Mouse (Mus musculus) G1E (cell line): Measurements from ENCODE around the gene Trmt112. TPM values are rescaled to one million over a fixed set of nuclear protein-coding genes. Genes with fewer than 3 reads are reported as not detected.
"Not testable (repeated sequence)": the region's sequence is repeated elsewhere in the genome, so short reads cannot be mapped to it uniquely, and the experiment has no call there.

Experiments
- ATAC-seq: 2 replicates; pipeline ENCODE4 v1.8.0; 2016; ENCODE audit warnings: mild to moderate bottlenecking; ENCODE audit not compliant: insufficient number of reproducible peaks, poor library complexity, low FRiP score, severe bottlenecking; ENCODE audit errors: extremely low read depth
- DNase-seq: peaks from one replicate; pipeline ENCODE4 v3.0.0; 2012; ENCODE audit warnings: low spot score
- H3K27me3 ChIP-seq: 2 replicates; pipeline ENCODE4 v1.6.1; 2012; ENCODE audit warnings: mild to moderate bottlenecking, low read length, inconsistent platforms; ENCODE audit not compliant: insufficient read depth
- H3K36me3 ChIP-seq: replicated peaks from 2 replicates; pipeline ENCODE3; 2012; ENCODE audit warnings: mild to moderate bottlenecking, inconsistent platforms
- H3K4me1 ChIP-seq: 2 replicates; pipeline ENCODE4 v1.6.1; 2012; ENCODE audit warnings: low read depth, low read length, inconsistent platforms, mixed read lengths; ENCODE audit not compliant: insufficient read depth
- H3K4me3 ChIP-seq: 2 replicates; pipeline ENCODE4 v1.5.1; 2012; ENCODE audit warnings: low read depth, mild to moderate bottlenecking, inconsistent platforms, low read length, moderate library complexity, mixed read lengths
- H3K9me3 ChIP-seq: replicated peaks from 2 replicates; pipeline ENCODE4 v1.6.1; 2012; ENCODE audit warnings: inconsistent platforms
- CTCF ChIP-seq: IDR thresholded peaks from 2 replicates; pipeline ENCODE4 v1.5.1; 2012; ENCODE audit warnings: low read depth, low read length, inconsistent platforms, mixed read lengths
- GATA1 ChIP-seq: IDR thresholded peaks from 2 replicates; pipeline ENCODE4 v1.6.1; 2012; ENCODE audit warnings: borderline replicate concordance, low read length, inconsistent platforms, mixed read lengths
- GATA2 ChIP-seq: IDR thresholded peaks from 2 replicates; pipeline ENCODE4 v1.6.1; 2012; ENCODE audit warnings: low read depth, low read length, inconsistent platforms, borderline replicate concordance
- POLR2AphosphoS5 ChIP-seq: IDR thresholded peaks from 2 replicates; pipeline ENCODE4 v1.6.1; 2012; ENCODE audit warnings: low read depth, low read length, inconsistent platforms; ENCODE audit not compliant: insufficient replicate concordance
- TAL1 ChIP-seq: conservative IDR thresholded peaks from 2 replicates; pipeline ENCODE4 v1.6.1; 2012; ENCODE audit warnings: low read depth, low read length, inconsistent platforms, mixed read lengths
- polyA plus RNA-seq: library from polyadenylated mRNA; stranded (reverse); fragments of >175 nt; gene quantifications from 2 replicates; pipeline ENCODE4 v1.2.3, GENCODE M21; 2012
- total RNA-seq, 2 experiments: library from RNA; stranded (forward) in 1 of 2; stranded (reverse) in 1 of 2; fragments of 200-1000 nt in 1 of 2; fragments of >200 nt in 1 of 2; fragmentation: Nextera tagmentation in 1 of 2; gene quantifications; 2 replicates each; pipeline ENCODE4 v1.2.3; 2014 to 2017

Gene Trmt112
- total and polyA plus RNA-seq, 3 experiments, result 191 to 286 (median 261) TPM

DNA sequence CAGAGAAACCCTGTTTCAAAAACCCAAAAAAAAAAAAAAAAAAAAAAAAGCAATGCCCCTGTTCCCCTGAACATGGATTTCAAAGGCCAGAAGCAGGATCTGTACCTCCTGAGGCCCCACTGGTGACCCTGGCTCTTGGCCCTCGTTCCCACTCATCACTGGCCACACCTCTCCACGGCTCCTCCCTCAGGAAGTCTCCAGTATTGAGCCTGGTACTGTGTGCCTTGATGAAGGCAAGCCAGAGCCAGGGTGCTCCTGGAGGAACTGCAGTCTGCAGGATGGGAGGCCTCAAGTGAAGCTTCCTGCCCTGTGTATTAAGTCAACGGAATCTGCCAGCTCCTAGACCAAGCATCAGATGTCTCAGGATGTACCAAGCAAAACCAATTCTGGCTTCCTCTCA lies 3.3 kb upstream of the Trmt112 start:
- no peak for ATAC-seq
- Histone ChIP-seq H3K27me3 (no peaks in the 10 kb centered on the region), H3K9me3 (no peaks in the 10 kb centered on the region), H3K4me1 (peaks cover 33% of the 10 kb centered on the region), H3K36me3 (peaks cover 52% of the 10 kb centered on the region), H3K4me3 (no peak overlapping the region)
- TF ChIP-seq GATA2, result no peak
- no peak for TF ChIP-seq POLR2AphosphoS5
- TF ChIP-seq CTCF, result no peak
- TF ChIP-seq GATA1, result no peak
- no peak for TF ChIP-seq TAL1
- no peak for DNase-seq

DNA sequence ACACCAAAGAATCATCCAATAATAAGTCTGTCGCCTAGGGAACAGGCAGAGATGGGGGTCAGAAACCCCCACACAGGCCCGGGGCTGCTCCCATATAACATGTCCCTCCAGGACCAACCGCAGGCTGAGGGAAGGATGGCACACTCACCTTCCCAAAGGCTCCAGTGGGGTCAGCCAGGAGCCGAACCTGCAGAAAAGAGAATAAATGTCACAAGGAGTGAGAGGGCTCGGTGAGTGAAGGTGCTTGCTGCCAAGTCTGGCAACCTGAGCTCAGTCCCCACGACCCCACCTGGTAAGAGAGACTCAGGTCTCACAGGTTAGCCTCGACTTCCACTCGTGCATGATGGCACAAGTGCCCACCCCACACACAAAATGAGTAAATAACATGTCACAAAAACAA lies 2.4 kb upstream of the Trmt112 start:
- Histone ChIP-seq H3K36me3 (peaks cover 61% of the 10 kb centered on the region), H3K4me1 (peaks cover 42% of the 10 kb centered on the region), H3K4me3 (no peak overlapping the region), H3K9me3 (no peaks in the 10 kb centered on the region), H3K27me3 (no peaks in the 10 kb centered on the region)
- ATAC-seq (no peak), DNase-seq (no peak)
- TF ChIP-seq POLR2AphosphoS5, result no peak
- TF ChIP-seq GATA2, result no peak
- TF ChIP-seq CTCF, result no peak
- no peak for TF ChIP-seq GATA1
- no peak for TF ChIP-seq TAL1

DNA sequence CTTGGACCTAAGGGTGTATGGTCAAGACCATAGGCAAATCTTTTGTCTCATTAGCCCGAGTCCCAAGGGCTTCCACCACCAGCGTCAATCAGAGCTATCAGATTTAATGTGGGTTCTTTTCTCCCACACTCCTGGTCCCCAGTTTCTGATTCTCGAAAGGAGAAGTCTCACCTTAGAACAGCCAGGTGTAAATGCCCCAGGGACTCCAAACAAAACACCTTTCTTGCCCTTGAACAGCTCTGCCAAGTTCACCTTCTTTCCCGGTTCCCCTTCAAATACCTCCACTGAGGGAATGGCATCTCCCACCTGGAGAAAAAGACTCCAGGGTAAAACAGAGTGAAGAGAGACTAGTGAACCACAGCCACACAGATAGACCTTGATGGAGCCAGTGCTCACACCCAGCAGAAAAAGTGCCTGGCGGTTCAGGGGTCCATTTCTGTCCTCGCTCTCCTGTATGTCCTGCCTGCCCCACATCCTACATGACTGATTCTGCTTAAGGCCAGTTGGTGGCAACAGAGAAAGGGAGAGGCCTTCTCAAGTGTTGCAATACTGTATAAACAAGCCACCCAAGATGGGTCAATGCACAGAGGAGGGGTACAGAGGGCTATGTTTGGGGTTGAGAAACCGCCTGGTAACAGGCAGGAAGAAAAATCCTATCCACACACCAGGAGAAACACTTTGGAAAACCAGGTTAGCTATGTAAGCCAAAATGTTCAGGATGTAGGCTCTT lies 1.5 kb upstream of the Trmt112 start:
- Histone ChIP-seq H3K4me1 (peaks cover 51% of the 10 kb centered on the region), H3K36me3 (peaks cover 70% of the 10 kb centered on the region), H3K4me3 (peak overlapping the region; percentile 89; the same call in 1 of the 2 replicates), H3K9me3 (no peaks in the 10 kb centered on the region), H3K27me3 (no peaks in the 10 kb centered on the region)
- DNase-seq, result no peak
- ATAC-seq, result no peak
- no peak for TF ChIP-seq CTCF

DNA sequence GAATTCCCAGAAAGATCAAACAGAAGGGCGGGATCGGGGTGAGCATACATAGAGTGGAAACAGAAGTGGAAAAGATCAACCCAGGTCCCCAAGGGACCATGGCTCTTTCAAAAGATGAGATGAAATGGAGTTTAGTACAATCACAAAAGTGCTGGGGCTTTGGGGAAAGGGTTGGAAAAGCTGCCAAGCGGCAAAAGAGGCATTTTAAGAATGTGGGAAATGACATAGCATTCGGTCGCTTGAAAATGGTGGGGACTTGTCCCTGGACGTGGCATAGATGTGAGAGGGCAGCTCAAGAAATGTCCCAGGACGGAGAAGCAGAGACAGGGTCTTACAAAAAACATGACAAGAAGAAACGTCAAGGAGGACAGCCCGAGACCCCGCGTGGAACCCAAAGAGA lies 477 bp upstream of the Trmt112 start:
- Histone ChIP-seq H3K4me1 (peaks cover 60% of the 10 kb centered on the region), H3K9me3 (no peaks in the 10 kb centered on the region), H3K27me3 (no peaks in the 10 kb centered on the region), H3K4me3 (peak overlapping the region; percentile 89), H3K36me3 (peaks cover 78% of the 10 kb centered on the region)
- TF ChIP-seq TAL1 (no peak), CTCF (no peak), GATA2 (no peak), POLR2AphosphoS5 (no peak), GATA1 (no peak)
- no peak for ATAC-seq
- DNase-seq, result no peak

DNA sequence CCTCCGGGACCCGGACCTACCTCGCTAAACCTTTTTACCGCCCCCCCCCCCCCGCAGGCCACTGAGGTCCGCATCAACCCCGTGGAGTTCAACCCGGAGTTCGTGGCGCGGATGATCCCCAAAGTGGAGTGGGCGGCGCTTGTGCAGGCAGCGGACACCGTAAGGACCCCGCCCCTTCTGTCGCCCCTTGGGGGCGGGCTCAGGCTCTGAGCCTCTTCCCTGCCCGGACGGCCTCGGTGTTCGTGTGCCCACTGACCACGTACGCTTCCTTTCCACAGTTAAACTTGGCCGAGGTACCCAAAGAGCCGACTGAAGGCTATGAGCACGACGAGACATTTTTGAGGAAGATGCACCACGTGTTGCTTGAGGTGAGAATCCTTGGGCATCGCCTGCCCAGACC lies 808 bp downstream of the Trmt112 start:
- H3K27me3 ChIP-seq, ATAC-seq, DNase-seq, H3K9me3 ChIP-seq: not testable (repeated sequence)
- H3K4me3 ChIP-seq, result peak overlapping the region; percentile 89
- H3K36me3 ChIP-seq, result peaks cover 78% of the 10 kb centered on the region
- H3K4me1 ChIP-seq, result peaks cover 68% of the 10 kb centered on the region

DNA sequence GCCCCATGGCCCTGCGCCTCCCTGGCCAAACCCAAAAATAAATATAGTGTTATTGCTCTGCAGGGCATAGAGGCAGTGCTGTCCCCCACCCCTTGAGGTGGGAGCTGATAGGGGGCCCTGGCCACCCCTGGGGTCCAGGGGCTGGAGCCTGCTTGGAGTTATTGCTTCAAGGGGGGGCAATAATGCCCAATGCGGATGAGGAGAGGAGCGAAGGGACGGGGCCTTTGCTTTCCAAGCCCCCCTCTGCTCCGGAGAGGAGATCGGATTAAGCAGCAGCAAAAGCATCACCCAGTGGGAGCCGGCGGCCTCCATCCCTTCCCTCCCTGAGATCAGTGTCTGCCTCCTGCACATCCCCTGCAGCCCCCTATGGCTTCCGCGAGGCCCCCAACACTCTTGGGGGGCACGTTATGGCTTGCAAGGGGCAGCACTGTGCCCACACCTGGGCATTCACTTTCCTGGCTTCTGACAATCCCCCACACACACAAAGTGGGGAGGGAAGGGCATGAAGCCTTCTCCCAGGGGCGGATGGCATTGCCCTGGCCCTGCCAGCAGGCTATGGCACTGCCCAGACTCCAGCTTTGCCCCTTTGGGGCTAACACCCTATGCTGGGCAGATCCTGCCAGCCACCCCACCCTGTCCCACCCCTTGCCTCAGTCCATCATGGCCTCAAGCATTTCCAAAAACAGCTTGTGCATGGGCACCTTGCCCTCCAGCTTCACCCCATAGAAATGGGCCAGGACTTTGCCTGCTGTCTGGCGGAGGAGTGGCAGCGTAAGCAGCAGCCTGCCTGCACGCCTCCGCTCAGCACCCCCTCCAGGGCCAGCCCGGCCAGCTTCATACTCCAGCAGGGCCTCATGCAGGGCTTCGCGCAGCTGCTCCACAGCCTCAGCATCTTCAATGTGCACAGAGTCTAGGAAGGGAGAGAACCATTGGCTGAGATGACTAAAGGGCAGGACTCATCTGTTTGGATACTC lies 1.9 kb downstream of the Trmt112 start:
- DNase-seq, result no peak
- Histone ChIP-seq H3K4me3 (peak overlapping the region; percentile 70), H3K36me3 (peaks cover 78% of the 10 kb centered on the region), H3K27me3 (no peaks in the 10 kb centered on the region), H3K9me3 (no peaks in the 10 kb centered on the region), H3K4me1 (peaks cover 74% of the 10 kb centered on the region)
- TF ChIP-seq POLR2AphosphoS5 (no peak), CTCF (no peak), TAL1 (no peak)
- ATAC-seq, result no peak

DNA sequence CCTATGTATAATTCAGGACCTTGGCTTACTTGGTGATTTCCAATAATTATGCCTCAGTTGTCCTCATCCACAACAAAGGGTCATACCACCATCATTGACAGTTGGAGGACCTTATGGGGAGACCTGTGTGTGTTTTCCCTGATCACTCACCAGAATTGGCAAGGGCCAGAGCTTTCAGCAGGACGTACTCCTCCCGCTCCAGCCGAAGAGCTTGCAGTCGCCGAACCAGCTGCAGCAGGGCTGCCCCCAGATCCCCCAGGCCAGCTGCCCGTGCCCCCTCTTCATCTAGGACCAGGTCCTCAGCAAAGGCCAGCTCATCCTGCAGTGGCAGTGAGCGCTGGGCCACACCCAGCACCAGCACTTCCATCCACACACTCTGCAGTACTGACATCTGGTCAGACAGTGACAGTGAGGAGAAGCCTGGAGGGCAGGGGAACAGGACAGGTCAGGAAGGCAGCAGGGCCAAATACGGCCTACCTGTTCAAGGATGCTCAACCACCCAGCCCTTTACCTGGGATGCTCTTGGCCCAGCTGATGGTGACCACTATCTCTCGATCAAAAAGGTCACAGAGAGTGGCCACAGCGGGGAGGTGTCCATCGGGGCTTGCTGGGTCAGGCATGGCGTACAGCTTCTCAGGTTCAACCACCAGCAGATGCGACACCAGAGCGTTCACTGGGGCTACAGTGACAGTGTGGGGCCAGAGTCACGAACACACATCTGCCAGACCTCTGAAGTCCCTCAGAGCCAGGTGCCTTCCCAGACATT lies 2.9 kb downstream of the Trmt112 start:
- no peak for TF ChIP-seq CTCF
- no peak for TF ChIP-seq GATA2
- no peak for TF ChIP-seq TAL1
- TF ChIP-seq GATA1, result no peak
- TF ChIP-seq POLR2AphosphoS5, result no peak
- Histone ChIP-seq H3K4me1 (peaks cover 69% of the 10 kb centered on the region), H3K4me3 (peak overlapping the region; percentile 5; the same call in 1 of the 2 replicates), H3K9me3 (no peaks in the 10 kb centered on the region), H3K36me3 (peaks cover 78% of the 10 kb centered on the region), H3K27me3 (no peaks in the 10 kb centered on the region)
- no peak for ATAC-seq
- no peak for DNase-seq
